Comparison of ENCODE assay signal across 11 mouse cellular contexts in genomic region chr7:118409421-118409820, GRCm38 (mm10). TPM values are rescaled to one million over a fixed set of nuclear protein-coding genes. Genes with fewer than 3 reads are reported as not detected.
DNase-seq lines count a peak whose midpoint lies in the region; TF ChIP-seq lines count a peak whose summit lies in the region.
"Had no signal": no experiment of that assay in that cellular context is flagged by ENCODE, and none has a peak within 500 bp of the region (broad histone marks: within the 10 kb centered on the region; RNA-seq: fewer than 3 reads in every experiment).

No protein-coding gene starts in this region.

- WGBS in heart, adult 2 months, result 26% methylated on average over 2 of the region's 2 CpGs
- WGBS in spleen, adult 2 months, result 31% methylated on average over 2 of the region's 2 CpGs

- H3K27ac ChIP-seq in heart, adult 2 months, result no peak overlapping the region
- H3K27ac ChIP-seq in spleen, adult 2 months (ENCODE audit: insufficient read depth, low read length), result no peak overlapping the region
- H3K27ac ChIP-seq: embryonic facial prominence, embryonic 15.5 days; liver, embryonic 15.5 days; neural tube, embryonic 15.5 days had no signal

- TF ChIP-seq CTCF in heart, adult 2 months (IDR thresholded peaks at IDR 0.05), result peak; percentile 78
- TF ChIP-seq CTCF in spleen, adult 2 months (IDR thresholded peaks at IDR 0.05; ENCODE audit: extremely low read depth, insufficient read depth, insufficient read length, insufficient replicate concordance), result peak; percentile 27; the same call in 1 of the 2 replicates

- TF ChIP-seq POLR2A in heart, adult 2 months (IDR thresholded peaks at IDR 0.05; ENCODE audit: insufficient read depth, low read depth, low read length), result no peak
- no peak for TF ChIP-seq POLR2A in spleen, adult 2 months (IDR thresholded peaks at IDR 0.05; ENCODE audit: low read depth, low read length)

- H3K4me1 ChIP-seq in heart, adult 2 months (ENCODE audit: control insufficient read depth, insufficient read depth, low read length), result no peaks in the 10 kb centered on the region
- no peaks in the 10 kb centered on the region for H3K4me1 ChIP-seq in spleen, adult 2 months (ENCODE audit: control insufficient read depth, insufficient read depth, insufficient read length)
- H3K4me1 ChIP-seq: embryonic facial prominence, embryonic 15.5 days; liver, embryonic 15.5 days; neural tube, embryonic 15.5 days had no signal

- peak in 1 of 2 experiments; percentile 45 for DNase-seq in heart, adult 2 months
- DNase-seq in heart, adult 9 months (ENCODE audit: low spot score in 2 of 2), result no peak
- no peak for DNase-seq in spleen, adult 2 months (ENCODE audit: low read depth in 1 of 2, low spot score in 2 of 2)
- DNase-seq in spleen, postnatal 36 days (ENCODE audit: low spot score in 2 of 2), result no peak
- DNase-seq in embryo, embryonic 10.5 days (ENCODE audit: low spot score), result peak; percentile 58
- DNase-seq in splenic B cell, adult 2 months (ENCODE audit: low read depth, low spot score), result peak; percentile 58
- no peak for DNase-seq in ovary, postnatal 14 days (ENCODE audit: low spot score)
- DNase-seq in gastrocnemius, postnatal 14 days, result no peak

- intact Hi-C loops in heart, adult 2 months (cut with DNase I), result loop anchor here (2.0 kb wide), 2 partner anchors 97 to 105 kb away; no protein-coding TSS in a partner anchor
- intact Hi-C loops in gastrocnemius, postnatal 14 days (cut with DNase I; ENCODE audit: low total_unique reads), result no loop called here

- no peak overlapping the region for H3K4me3 ChIP-seq in heart, adult 2 months
- no peak overlapping the region for H3K4me3 ChIP-seq in spleen, adult 2 months (ENCODE audit: extremely low read depth, insufficient read depth, insufficient read length)
- H3K4me3 ChIP-seq: embryonic facial prominence, embryonic 15.5 days; liver, embryonic 15.5 days; neural tube, embryonic 15.5 days had no signal

- no peak overlapping the region for H3K9ac ChIP-seq in heart, adult 2 months (ENCODE audit: low read depth, low read length)
- H3K9ac ChIP-seq: embryonic facial prominence, embryonic 15.5 days; liver, embryonic 15.5 days; neural tube, embryonic 15.5 days had no signal

- no peaks in the 10 kb centered on the region for H3K27me3 ChIP-seq in heart, adult 2 months (ENCODE audit: control insufficient read depth, insufficient read depth, low read length)
- H3K27me3 ChIP-seq in spleen, adult 2 months (ENCODE audit: control insufficient read depth, insufficient read depth, low read length), result no peaks in the 10 kb centered on the region
- no peaks in the 10 kb centered on the region for H3K27me3 ChIP-seq in splenic B cell, adult 2 months (ENCODE audit: control insufficient read depth, insufficient read depth, low read length, poor library complexity, severe bottlenecking)
- H3K27me3 ChIP-seq: embryonic facial prominence, embryonic 15.5 days; liver, embryonic 15.5 days; neural tube, embryonic 15.5 days had no signal

- no peaks in the 10 kb centered on the region for H3K79me2 ChIP-seq in heart, adult 2 months (replicated peaks; ENCODE audit: control insufficient read depth, insufficient read depth, low read length)

- 0 out of 2 replicates have a peak, but pooled peaks have one; percentile 20 for TF ChIP-seq EP300 in heart, adult 2 months (IDR thresholded peaks at IDR 0.05; ENCODE audit: insufficient read depth, low read depth, low read length)

- H3K36me3 ChIP-seq in heart, adult 2 months (ENCODE audit: control insufficient read depth, insufficient read depth, low read length), result no peaks in the 10 kb centered on the region
- no peaks in the 10 kb centered on the region for H3K36me3 ChIP-seq in spleen, adult 2 months (ENCODE audit: control insufficient read depth, insufficient read depth, low read length)
- H3K36me3 ChIP-seq in splenic B cell, adult 2 months (ENCODE audit: control insufficient read depth, insufficient read depth, low read length, poor library complexity, severe bottlenecking), result no peaks in the 10 kb centered on the region
- H3K36me3 ChIP-seq: embryonic facial prominence, embryonic 15.5 days; liver, embryonic 15.5 days; neural tube, embryonic 15.5 days had no signal

RNA-seq across cellular contexts. Expression of gene Syt17, which starts 38.6 kb away (rescaled TPM):
- total RNA-seq in heart, adult 2 months (2021), result 1 to 10 TPM; 1.0 to 1.4 TPM
- 1.8 and 3.2 TPM in 2 replicates for polyA plus RNA-seq in heart, adult 2 months (2012; rRNA removed)
- polyA plus RNA-seq in spleen, adult 2 months (2012; rRNA removed), result 0.12 and 0.25 TPM in 2 replicates
- under 1 TPM; 0.88 to 0.89 TPM for total RNA-seq in gastrocnemius, postnatal 14 days (2021)

Comparison
In these comparisons a context has a peak if more than half of its experiments do, and no peak if none do; other contexts are left out.
1. DNase-seq: peak in embryo, embryonic 10.5 days (single experiment) and splenic B cell, adult 2 months (single experiment); none in heart, adult 9 months (0 of 2), spleen, adult 2 months (0 of 2), spleen, postnatal 36 days (0 of 2), ovary, postnatal 14 days (single experiment) and gastrocnemius, postnatal 14 days (single experiment).